Mouse (Mus musculus) embryonic facial prominence, embryonic 11.5 days (tissue): Measurements from ENCODE around the gene Dusp7. TPM values are rescaled to one million over a fixed set of nuclear protein-coding genes. Genes with fewer than 3 reads are reported as not detected.

Experiments used
- ATAC-seq: fragments of 200-750 bp; cut with Nextera tagmentation; replicated peaks from 2 replicates; pipeline ENCODE4 v1.8.0; 2017; ENCODE audit warnings: low read depth; ENCODE audit not compliant: insufficient number of reproducible peaks, low FRiP score, low TSS enrichment
- DNase-seq: peaks from one replicate; pipeline ENCODE4 v3.0.0-alpha.2; 2015; ENCODE audit warnings: low spot score
- H3K27ac ChIP-seq: fragments of 300-500 bp; sonication (generic); replicated peaks from 2 replicates; pipeline ENCODE4 v1.5.1; 2014; ENCODE audit warnings: mild to moderate bottlenecking, low read depth, low read length, control low read depth
- H3K27me3 ChIP-seq: fragments of 300-500 bp; sonication (generic); 2 replicates; pipeline ENCODE4 v1.6.1; 2014; ENCODE audit warnings: mild to moderate bottlenecking, low read length, moderate library complexity, mixed read lengths; ENCODE audit not compliant: control insufficient read depth, insufficient read depth
- H3K36me3 ChIP-seq: fragments of 300-500 bp; sonication (generic); replicated peaks from 2 replicates; pipeline ENCODE4 v1.6.1; 2014; ENCODE audit warnings: low read depth, mild to moderate bottlenecking, low read length, moderate library complexity, mixed read lengths; ENCODE audit not compliant: control insufficient read depth, insufficient read depth
- H3K4me1 ChIP-seq: fragments of 300-500 bp; sonication (generic); 2 replicates; pipeline ENCODE4 v1.6.1; 2014; ENCODE audit warnings: low read length, mixed read lengths; ENCODE audit not compliant: control insufficient read depth, insufficient read depth
- H3K4me2 ChIP-seq: fragments of 300-500 bp; sonication (generic); 2 replicates; pipeline ENCODE4 v1.6.1; 2014; ENCODE audit warnings: low read depth, mild to moderate bottlenecking, control low read depth, low read length, moderate library complexity
- H3K4me3 ChIP-seq: fragments of 300-500 bp; sonication (generic); 2 replicates; pipeline ENCODE4 v1.5.1; 2014; ENCODE audit warnings: low read depth, low read length, control low read depth
- H3K9ac ChIP-seq: fragments of 300-500 bp; sonication (generic); replicated peaks from 2 replicates; pipeline ENCODE4 v1.6.1; 2014; ENCODE audit warnings: mild to moderate bottlenecking, control low read depth, low read length
- H3K9me3 ChIP-seq: fragments of 300-500 bp; sonication (generic); replicated peaks from 2 replicates; pipeline ENCODE4 v1.6.1; 2016; ENCODE audit warnings: mild to moderate bottlenecking, low read length, inconsistent platforms, mixed read lengths; ENCODE audit not compliant: control insufficient read depth
- WGBS: fragments of 180-500 bp; shearing (Covaris S2); extraction: QIAGEN DNeasy Blood & Tissue Kit; methylation state at CpG from one replicate; pipeline ENCODE4 v1.1.7; 2014; 5-methylcytosine and 5-hydroxymethylcytosine counted together
- polyA plus RNA-seq: library from polyadenylated mRNA; unstranded; fragments of >200 nt; fragmentation: Nextera tagmentation; extraction: Ambion mirVana; gene quantifications from 2 replicates; pipeline ENCODE4 v1.2.1, GENCODE M21; 2014

Gene Dusp7
- polyA plus RNA-seq, 1 experiment from 2014 or later: 55.1 TPM

GRCm38 (mm10) chr9:106394649-106395602 lies 26.5 kb downstream of the Dusp7 start:
- H3K27ac ChIP-seq: no peak overlapping the region
- H3K4me3 ChIP-seq: no peak overlapping the region
- peak; percentile 51; the same call in 1 of the 2 replicates for ATAC-seq
- H3K36me3 ChIP-seq: no peaks in the 10 kb centered on the region
- 53% methylated on average over 11 of the region's 11 CpGs for WGBS
- H3K9me3 ChIP-seq: no peaks in the 10 kb centered on the region
- H3K4me2 ChIP-seq: no peak overlapping the region
- H3K4me1 ChIP-seq: no peaks in the 10 kb centered on the region; the same call in 1 of the 2 replicates
- no peaks in the 10 kb centered on the region for H3K27me3 ChIP-seq
- peak; percentile 63 for DNase-seq
- 0 out of 2 replicates have a peak overlapping the region, but pooled peaks have one; percentile 23 for H3K9ac ChIP-seq

- Histone ChIP-seq H3K4me2 (no peak overlapping the region), H3K27me3 (no peaks in the 10 kb centered on the region), H3K9me3 (no peaks in the 10 kb centered on the region), H3K4me1 (no peaks in the 10 kb centered on the region; the same call in 1 of the 2 replicates), H3K4me3 (no peak overlapping the region), H3K27ac (no peak overlapping the region), H3K36me3 (no peaks in the 10 kb centered on the region), H3K9ac (no peak overlapping the region)
- ATAC-seq (no peak), DNase-seq (no peak)
- 77% methylated on average over 4 of the region's 4 CpGs for WGBS
Measured at GRCm38 (mm10) chr9:106397733-106398132, 29.3 kb downstream of the Dusp7 start.

- H3K36me3 ChIP-seq: no peaks in the 10 kb centered on the region
- H3K4me1 ChIP-seq: no peaks in the 10 kb centered on the region; the same call in 1 of the 2 replicates
- H3K9ac ChIP-seq: no peak overlapping the region
- 76% methylated on average over 9 of the region's 9 CpGs for WGBS
- no peak overlapping the region for H3K4me3 ChIP-seq
- no peaks in the 10 kb centered on the region for H3K27me3 ChIP-seq
- no peak for ATAC-seq
- DNase-seq: no peak
- H3K9me3 ChIP-seq: no peaks in the 10 kb centered on the region
- no peak overlapping the region for H3K27ac ChIP-seq
- H3K4me2 ChIP-seq: no peak overlapping the region
Measured at GRCm38 (mm10) chr9:106398667-106399311, 30.4 kb downstream of the Dusp7 start.

GRCm38 (mm10) chr9:106399808-106400207 lies 31.4 kb downstream of the Dusp7 start:
- Histone ChIP-seq H3K4me1 (no peaks in the 10 kb centered on the region; the same call in 1 of the 2 replicates), H3K9me3 (no peaks in the 10 kb centered on the region), H3K27ac (no peak overlapping the region), H3K4me2 (no peak overlapping the region), H3K4me3 (no peak overlapping the region), H3K9ac (no peak overlapping the region), H3K36me3 (no peaks in the 10 kb centered on the region), H3K27me3 (no peaks in the 10 kb centered on the region)
- DNase-seq (peak; percentile 68), ATAC-seq (no peak)
- WGBS: 65% methylated on average over 3 of the region's 3 CpGs

GRCm38 (mm10) chr9:106402149-106402548 lies 33.7 kb downstream of the Dusp7 start:
- H3K36me3 ChIP-seq: no peaks in the 10 kb centered on the region
- H3K4me2 ChIP-seq: no peak overlapping the region
- no peaks in the 10 kb centered on the region; the same call in 1 of the 2 replicates for H3K4me1 ChIP-seq
- H3K9ac ChIP-seq: no peak overlapping the region
- no peaks in the 10 kb centered on the region for H3K9me3 ChIP-seq
- ATAC-seq: no peak
- no peak overlapping the region for H3K4me3 ChIP-seq
- no peak for DNase-seq
- 82% methylated on average over 5 of the region's 5 CpGs for WGBS
- no peak overlapping the region for H3K27ac ChIP-seq
- no peaks in the 10 kb centered on the region for H3K27me3 ChIP-seq

- H3K9me3 ChIP-seq: no peaks in the 10 kb centered on the region
- DNase-seq (no peak), ATAC-seq (no peak)
- no peaks in the 10 kb centered on the region for H3K27me3 ChIP-seq
- no peak overlapping the region for H3K4me3 ChIP-seq
- H3K36me3 ChIP-seq: no peaks in the 10 kb centered on the region
- H3K4me1 ChIP-seq: no peaks in the 10 kb centered on the region; the same call in 1 of the 2 replicates
- H3K4me2 ChIP-seq: no peak overlapping the region
- no peak overlapping the region for H3K9ac ChIP-seq
- WGBS: 77% methylated on average over 16 of the region's 16 CpGs
- H3K27ac ChIP-seq: no peak overlapping the region
Measured at GRCm38 (mm10) chr9:106402607-106403375, 34.4 kb downstream of the Dusp7 start.

GRCm38 (mm10) chr9:106405275-106405674 lies 36.8 kb downstream of the Dusp7 start:
- Histone ChIP-seq H3K4me2 (0 out of 2 replicates have a peak overlapping the region, but pooled peaks have one; percentile 2), H3K9ac (no peak overlapping the region), H3K9me3 (no peaks in the 10 kb centered on the region), H3K4me3 (no peak overlapping the region), H3K36me3 (no peaks in the 10 kb centered on the region), H3K27ac (no peak overlapping the region), H3K4me1 (no peaks in the 10 kb centered on the region), H3K27me3 (no peaks in the 10 kb centered on the region)
- no peak for DNase-seq
- no peak for ATAC-seq
- WGBS: 30% methylated on average over 6 of the region's 6 CpGs
